Mouse (Mus musculus) limb, embryonic 10.5 days (tissue): ENCODE results near the gene Pprc1. TPM values are rescaled to one million over a fixed set of nuclear protein-coding genes. Genes with fewer than 3 reads are reported as not detected.

ENCODE experiments used
- DNase-seq: peaks from one replicate; pipeline ENCODE4 v3.0.0-alpha.2; 2017; ENCODE audit warnings: low spot score
- H3K27ac ChIP-seq: fragments of 300-500 bp; sonication (generic); 2 replicates; pipeline ENCODE4 v1.5.1; 2016; ENCODE audit warnings: mild to moderate bottlenecking
- H3K27me3 ChIP-seq: fragments of 300-500 bp; sonication (generic); 2 replicates; pipeline ENCODE4 v1.6.1; 2016; ENCODE audit warnings: low read depth, mild to moderate bottlenecking; ENCODE audit not compliant: poor library complexity, severe bottlenecking
- H3K36me3 ChIP-seq: fragments of 300-500 bp; sonication (generic); 2 replicates; pipeline ENCODE4 v1.6.1; 2016; ENCODE audit warnings: mild to moderate bottlenecking, moderate library complexity
- H3K4me1 ChIP-seq: fragments of 300-500 bp; sonication (generic); 2 replicates; pipeline ENCODE4 v1.6.1; 2016
- H3K4me3 ChIP-seq: fragments of 300-500 bp; sonication (generic); 2 replicates; pipeline ENCODE4 v1.5.1; 2016; ENCODE audit warnings: mild to moderate bottlenecking, moderate library complexity
- H3K9me3 ChIP-seq: fragments of 300-500 bp; sonication (generic); replicated peaks from 2 replicates; pipeline ENCODE4 v1.6.1; 2016; ENCODE audit warnings: mild to moderate bottlenecking
- WGBS: fragments of 180-500 bp; shearing (Covaris S2); methylation state at CpG from one replicate; pipeline ENCODE4 v1.1.7; 2016; 5-methylcytosine and 5-hydroxymethylcytosine counted together
- polyA plus RNA-seq: library from polyadenylated mRNA; unstranded; fragments of >200 nt; fragmentation: Nextera tagmentation; extraction: Ambion mirVana; gene quantifications from 2 replicates; pipeline ENCODE4 v1.2.1, GENCODE M21; 2016

The Pprc1 gene
- polyA plus RNA-seq = 63.0 and 73.3 TPM in 2 replicates

- H3K27ac ChIP-seq = peak within 1 kb of the TSS; percentile 97
- no peaks in the 10 kb centered on the region for H3K36me3 ChIP-seq
- H3K4me3 ChIP-seq = peak within 1 kb of the TSS; percentile 96
- H3K4me1 ChIP-seq = peaks cover 77% of the 10 kb centered on the region
- under 1% methylated on average over 34 of the region's 34 CpGs for WGBS
- H3K9me3 ChIP-seq = no peaks in the 10 kb centered on the region
- peak; percentile 68 for DNase-seq
- no peaks in the 10 kb centered on the region for H3K27me3 ChIP-seq
Observed at GRCm38 (mm10) chr19:46044271-46044992, at the start of gene Pprc1. Pprc1 (plus strand) TSS chr19:46044886.

- DNase-seq = no peak
- Histone ChIP-seq H3K27me3 (0 out of 2 replicates have a peak, but pooled peaks cover 3% of the 10 kb centered on the region), H3K27ac (peak overlapping the region; percentile 96), H3K4me3 (peak overlapping the region; percentile 80), H3K4me1 (peaks cover 8% of the 10 kb centered on the region), H3K9me3 (no peaks in the 10 kb centered on the region), H3K36me3 (peaks cover 21% of the 10 kb centered on the region)
- WGBS = 71% methylated on average over 5 of the region's 5 CpGs
Observed at GRCm38 (mm10) chr19:45997365-45997764, 47.3 kb upstream of the Pprc1 start.

- WGBS = 1% methylated on average over 71 of the region's 76 CpGs
- peak within 1 kb of the TSS; percentile 80 for H3K4me3 ChIP-seq
- peaks cover 8% of the 10 kb centered on the region for H3K4me1 ChIP-seq
- H3K9me3 ChIP-seq = no peaks in the 10 kb centered on the region
- H3K36me3 ChIP-seq = peaks cover 21% of the 10 kb centered on the region
- peak within 1 kb of the TSS; percentile 96 for H3K27ac ChIP-seq
- H3K27me3 ChIP-seq = 0 out of 2 replicates have a peak, but pooled peaks cover 4% of the 10 kb centered on the region
- peak; percentile 97 for DNase-seq
Observed at GRCm38 (mm10) chr19:45997785-45998693, 46.6 kb upstream of the Pprc1 start, which contains the start of gene Armh3. Armh3 (minus strand) TSS chr19:45998488.

DNA sequence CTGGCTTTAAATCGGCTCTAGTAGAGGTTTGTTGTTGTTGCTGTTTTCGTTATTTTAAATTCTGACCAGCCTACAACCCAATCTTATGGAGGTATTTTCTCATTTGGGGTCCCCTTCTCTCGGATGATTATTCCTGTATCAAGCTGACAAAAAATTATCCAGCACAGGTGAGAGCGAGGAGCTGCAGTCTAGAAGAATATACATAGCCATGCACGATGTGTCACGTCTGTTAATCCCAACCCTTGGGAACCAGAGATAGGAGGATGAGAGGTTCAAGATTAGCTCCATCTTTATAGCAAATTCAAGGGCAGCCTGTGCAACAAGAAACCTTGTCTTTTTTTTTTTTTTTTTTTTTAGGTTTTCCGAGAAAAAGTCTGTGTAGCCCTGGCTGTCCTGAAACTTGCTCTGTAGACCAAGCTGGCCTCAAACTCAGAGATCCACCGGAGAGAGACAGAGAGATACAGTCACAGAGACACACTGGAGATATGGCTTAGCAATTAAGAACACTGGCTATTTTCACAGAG lies 45.9 kb upstream of the Pprc1 start:
- H3K27ac ChIP-seq = peak overlapping the region; percentile 96
- H3K4me1 ChIP-seq = peaks cover 15% of the 10 kb centered on the region
- peaks cover 5% of the 10 kb centered on the region; the same call in 1 of the 2 replicates for H3K27me3 ChIP-seq
- DNase-seq = no peak
- H3K36me3 ChIP-seq = peaks cover 21% of the 10 kb centered on the region
- H3K4me3 ChIP-seq = peak overlapping the region; percentile 80
- no peaks in the 10 kb centered on the region for H3K9me3 ChIP-seq
- WGBS = 16% methylated on average over 8 of the region's 8 CpGs

GRCm38 (mm10) chr19:45999378-45999777 lies 45.3 kb upstream of the Pprc1 start:
- WGBS = 69% methylated on average over 1 of the region's 1 CpGs

DNA sequence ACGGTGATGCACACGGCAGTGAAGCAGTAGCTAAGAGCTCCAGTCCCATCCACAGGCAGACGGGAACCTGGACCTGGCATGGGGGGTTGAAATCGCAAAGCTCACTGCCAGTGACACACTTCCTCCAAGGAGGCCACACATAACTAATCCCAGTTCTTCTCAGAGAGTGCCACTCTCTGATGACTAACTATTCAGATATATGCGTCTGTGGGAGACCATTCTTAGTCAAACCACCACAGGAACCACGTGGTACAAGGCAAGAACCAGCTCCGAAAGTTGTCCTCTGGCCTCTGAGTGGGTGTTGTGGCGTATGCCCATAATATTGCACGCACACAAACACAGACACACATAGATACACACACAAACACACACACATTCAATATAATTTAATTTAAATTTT lies 42.4 kb upstream of the Pprc1 start:
- Histone ChIP-seq H3K4me1 (peaks cover 32% of the 10 kb centered on the region), H3K27ac (no peak overlapping the region), H3K4me3 (no peak overlapping the region), H3K9me3 (no peaks in the 10 kb centered on the region), H3K36me3 (peaks cover 10% of the 10 kb centered on the region), H3K27me3 (peaks cover 17% of the 10 kb centered on the region)
- no peak for DNase-seq
- WGBS = 84% methylated on average over 9 of the region's 9 CpGs

More at GRCm38 (mm10) chr19:45999378-45999777, 45.3 kb upstream of the Pprc1 start:
- H3K9me3 ChIP-seq = no peaks in the 10 kb centered on the region
- H3K27me3 ChIP-seq = peaks cover 11% of the 10 kb centered on the region; the same call in 1 of the 2 replicates
- DNase-seq = no peak
- peaks cover 16% of the 10 kb centered on the region for H3K36me3 ChIP-seq
- no peak overlapping the region for H3K4me3 ChIP-seq
- H3K27ac ChIP-seq = no peak overlapping the region
- peaks cover 21% of the 10 kb centered on the region for H3K4me1 ChIP-seq

DNA sequence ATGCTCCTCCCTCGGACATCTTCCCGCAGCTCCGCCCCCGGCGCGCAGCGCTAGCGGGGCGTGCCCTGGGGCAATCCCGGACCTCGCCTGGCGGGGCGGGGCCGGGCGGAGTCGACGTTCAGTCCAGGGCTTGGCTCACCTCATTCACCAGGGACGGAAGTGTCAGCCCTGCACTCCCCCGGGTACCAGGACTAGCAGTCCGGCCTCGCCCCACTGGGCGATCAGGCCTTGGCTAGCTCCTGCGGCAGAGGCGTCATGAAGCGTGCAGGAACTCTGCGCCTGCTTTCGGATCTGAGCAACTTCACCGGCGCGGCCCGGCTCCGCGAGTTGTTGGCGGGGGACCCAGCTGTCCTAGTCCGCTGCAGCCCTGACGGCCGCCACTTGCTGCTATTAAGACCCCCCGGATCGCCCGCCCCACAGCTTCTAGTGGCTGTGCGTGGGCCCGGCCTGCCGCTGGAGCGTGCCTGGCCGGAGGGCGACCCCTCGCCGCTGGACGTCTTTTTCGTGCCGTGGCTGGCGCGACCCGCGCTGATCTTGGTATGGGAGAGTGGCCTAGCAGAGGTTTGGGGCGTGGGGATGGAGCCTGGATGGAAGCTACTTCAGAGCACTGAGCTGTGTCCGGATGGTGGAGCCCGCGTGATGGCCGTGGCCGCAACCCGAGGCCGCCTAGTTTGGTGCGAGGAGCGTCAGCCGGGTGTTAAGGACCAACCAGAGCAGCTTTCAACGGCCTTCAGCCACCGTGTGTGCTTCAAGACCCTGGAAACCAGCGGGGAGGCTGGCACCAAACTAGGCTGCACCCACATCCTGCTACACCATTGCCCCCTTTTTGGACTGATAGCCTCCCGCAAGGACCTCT lies 41.1 kb upstream of the Pprc1 start, which contains the start of gene Hps6:
Gene Hps6 (plus strand): TSS at position 138 of the 856 bp plus-strand sequence.
- Histone ChIP-seq H3K4me1 (peaks cover 26% of the 10 kb centered on the region), H3K36me3 (peaks cover 7% of the 10 kb centered on the region), H3K4me3 (peak within 1 kb of the TSS; percentile 68), H3K9me3 (no peaks in the 10 kb centered on the region), H3K27me3 (peaks cover 17% of the 10 kb centered on the region), H3K27ac (peak within 1 kb of the TSS; percentile 78)
- peak; percentile 83 for DNase-seq
- WGBS = 2% methylated on average over 70 of the region's 70 CpGs

DNA sequence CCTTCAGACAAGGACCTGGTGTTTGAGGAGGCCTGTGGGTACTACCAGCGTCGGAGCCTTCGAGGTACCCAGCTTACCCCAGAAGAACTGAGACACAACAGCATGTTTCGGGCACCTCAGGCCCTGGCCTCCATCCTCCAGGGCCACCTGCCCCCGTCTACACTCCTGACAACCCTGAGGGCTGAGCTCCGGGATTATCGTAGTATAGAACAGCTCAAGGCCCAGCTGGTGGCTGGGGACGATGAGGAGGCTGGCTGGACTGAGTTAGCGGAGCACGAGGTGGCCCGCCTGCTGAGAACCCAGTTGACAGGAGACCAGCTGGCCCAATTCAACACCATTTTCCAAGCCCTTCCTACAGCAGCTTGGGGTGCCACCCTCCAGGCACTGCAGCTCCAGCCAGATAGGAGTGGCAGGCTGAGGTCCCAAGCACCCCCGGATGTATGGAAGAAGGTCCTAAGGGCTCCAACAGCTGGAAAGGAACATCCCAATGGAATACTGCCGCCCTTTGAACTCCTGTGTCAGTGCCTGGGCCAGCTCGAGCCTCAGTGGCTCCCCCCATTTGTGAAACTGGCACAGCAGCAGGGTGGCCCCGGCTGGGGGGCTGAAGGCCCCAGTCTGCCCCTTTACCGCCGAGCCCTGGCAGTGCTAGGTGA lies 39.7 kb upstream of the Pprc1 start:
- 78% methylated on average over 17 of the region's 17 CpGs for WGBS
- H3K27ac ChIP-seq = no peak overlapping the region
- no peak overlapping the region for H3K4me3 ChIP-seq
- no peaks in the 10 kb centered on the region for H3K9me3 ChIP-seq
- peaks cover 17% of the 10 kb centered on the region for H3K27me3 ChIP-seq
- peaks cover 26% of the 10 kb centered on the region for H3K4me1 ChIP-seq
- DNase-seq = no peak
- H3K36me3 ChIP-seq = peaks cover 7% of the 10 kb centered on the region

DNA sequence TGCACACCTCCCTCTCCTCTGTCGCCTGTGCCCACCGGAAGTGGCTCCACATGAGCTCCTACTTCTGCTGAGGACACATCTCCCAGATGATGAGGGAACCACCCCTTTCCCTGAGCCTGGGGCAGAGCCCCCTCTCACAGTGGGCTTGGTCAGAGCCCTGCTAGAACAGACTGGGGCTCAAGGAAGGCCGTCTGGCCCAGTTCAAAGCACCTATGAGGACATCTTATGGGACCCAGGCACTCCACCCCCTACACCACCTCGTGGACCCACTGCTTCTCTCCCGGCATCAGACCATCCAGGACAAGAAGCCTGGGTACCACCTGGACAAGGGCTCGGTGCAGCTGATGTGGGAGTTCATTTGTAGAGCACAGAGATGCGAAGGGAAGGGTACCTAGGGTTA lies 39.0 kb upstream of the Pprc1 start:
- no peak overlapping the region for H3K27ac ChIP-seq
- WGBS = 88% methylated on average over 7 of the region's 7 CpGs
- H3K4me1 ChIP-seq = peaks cover 26% of the 10 kb centered on the region

DNA sequence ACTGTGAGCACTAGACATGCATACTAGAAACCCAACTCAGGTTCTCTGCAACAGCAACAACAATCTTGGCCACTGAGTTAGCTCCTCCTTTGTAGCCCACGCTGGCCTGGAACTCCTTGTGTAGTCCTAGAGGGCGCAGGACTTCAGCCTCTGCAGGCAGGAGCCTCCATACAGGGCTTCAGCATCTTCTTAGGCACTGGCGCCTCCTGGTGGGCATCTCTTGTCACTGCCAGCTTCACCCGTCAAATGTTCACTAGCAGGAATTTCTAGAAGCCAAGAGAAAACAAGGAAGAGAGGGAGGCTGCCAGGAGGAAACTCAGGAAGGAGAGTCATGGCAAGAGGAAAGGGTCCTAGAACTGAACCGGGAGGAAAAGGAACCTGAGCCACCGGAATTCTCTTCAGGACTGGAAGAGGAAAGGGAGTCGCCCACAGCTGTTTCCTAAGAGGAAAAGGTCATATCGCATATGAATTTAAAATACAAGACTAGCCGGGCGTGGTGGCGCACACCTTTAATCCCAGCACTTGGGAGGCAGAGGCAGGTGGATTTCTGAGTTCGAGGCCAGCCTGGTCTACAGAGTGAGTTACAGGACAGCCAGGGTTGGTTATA lies 30.0 kb upstream of the Pprc1 start:
- Histone ChIP-seq H3K27ac (no peak overlapping the region), H3K27me3 (no peaks in the 10 kb centered on the region), H3K4me1 (no peaks in the 10 kb centered on the region), H3K36me3 (no peaks in the 10 kb centered on the region), H3K9me3 (no peaks in the 10 kb centered on the region), H3K4me3 (no peak overlapping the region)
- DNase-seq = peak; percentile 92
- WGBS = 43% methylated on average over 12 of the region's 12 CpGs

More for the DNA sequence above, 39.0 kb upstream of the Pprc1 start:
- Histone ChIP-seq H3K27me3 (peaks cover 17% of the 10 kb centered on the region), H3K36me3 (peaks cover 7% of the 10 kb centered on the region), H3K4me3 (no peak overlapping the region), H3K9me3 (no peaks in the 10 kb centered on the region)
- DNase-seq = no peak

- no peak for DNase-seq
- Histone ChIP-seq H3K9me3 (no peaks in the 10 kb centered on the region), H3K4me3 (no peak overlapping the region), H3K27me3 (no peaks in the 10 kb centered on the region), H3K27ac (no peak overlapping the region), H3K4me1 (no peaks in the 10 kb centered on the region), H3K36me3 (no peaks in the 10 kb centered on the region)
- WGBS = 75% methylated on average over 2 of the region's 2 CpGs
Observed at GRCm38 (mm10) chr19:46016023-46016422, 28.7 kb upstream of the Pprc1 start.
